Mouse (Mus musculus) left cerebral cortex, adult 8-10 months (tissue): ENCODE measurements around the gene Ces5a. TPM values are rescaled to one million over a fixed set of nuclear protein-coding genes. Genes with fewer than 3 reads are reported as not detected.
A peak's percentile ranks its signal among the peaks of the same experiment; 100 is the strongest.
"Not testable (repeated sequence)": the region's sequence is repeated elsewhere in the genome, so short reads cannot be mapped to it uniquely, and the experiment has no call there.

Experiments
- DNase-seq, 2 experiments: peaks; one replicate each; pipeline ENCODE4 v3.0.0; 2022; ENCODE audit warnings: low spot score in 2 of 2
- total RNA-seq, 4 experiments: library from RNA; stranded (reverse); gene quantifications; 2 replicates each; pipeline ENCODE4 v1.2.4; 2022

The Ces5a gene
- total RNA-seq: 1 to 10 TPM in 2 of 4 experiments, under 1 TPM in 2; 0.43 to 1.5 (median 0.98) TPM

DNA sequence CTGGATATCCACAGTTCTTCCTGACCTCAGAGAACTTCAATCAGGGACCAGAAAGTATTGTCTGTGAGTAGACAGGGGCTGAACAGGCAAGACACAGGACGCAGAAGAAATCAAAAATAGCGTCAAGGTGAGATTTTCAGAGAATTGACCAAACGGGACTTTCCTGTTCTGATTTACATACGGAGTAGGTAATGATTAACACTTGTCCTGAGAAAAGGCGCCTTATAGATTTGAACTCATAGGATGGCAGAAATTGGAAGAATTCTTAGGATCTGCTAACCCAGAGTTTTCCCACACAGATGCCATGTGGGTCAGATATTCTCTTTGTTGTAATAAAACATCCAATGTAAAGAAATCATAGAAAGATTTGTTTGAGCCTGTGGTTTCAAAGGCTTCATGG, at the start of gene Ces5a:
Gene Ces5a (minus strand): TSS at position 101 of the 400 bp plus-strand sequence.
- DNase-seq: no peak

- no peak for DNase-seq
Measured at GRCm38 (mm10) chr8:93572841-93573240, 37.2 kb upstream of the Ces5a start.

DNA sequence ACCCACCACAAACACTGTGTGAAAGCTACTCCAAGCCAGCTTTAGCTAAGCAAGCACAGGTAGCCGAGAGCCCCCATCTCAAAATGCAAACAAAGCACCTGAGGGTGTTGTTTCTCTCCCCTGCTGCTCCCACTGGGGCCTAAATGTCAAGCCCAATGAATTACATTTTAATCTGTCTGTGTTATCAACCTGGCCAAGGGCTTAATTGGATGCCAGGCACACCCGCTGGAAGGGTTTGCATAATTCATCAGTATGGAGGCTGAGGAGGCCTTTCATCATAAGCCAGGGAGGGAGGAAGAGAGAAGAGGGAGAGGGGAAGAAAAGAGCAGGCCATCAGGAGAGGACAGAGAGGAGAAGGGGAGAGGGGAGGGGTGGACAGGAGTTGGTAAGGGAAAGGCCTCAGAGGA, 36.5 kb upstream of the Ces5a start:
- no peak for DNase-seq

DNA sequence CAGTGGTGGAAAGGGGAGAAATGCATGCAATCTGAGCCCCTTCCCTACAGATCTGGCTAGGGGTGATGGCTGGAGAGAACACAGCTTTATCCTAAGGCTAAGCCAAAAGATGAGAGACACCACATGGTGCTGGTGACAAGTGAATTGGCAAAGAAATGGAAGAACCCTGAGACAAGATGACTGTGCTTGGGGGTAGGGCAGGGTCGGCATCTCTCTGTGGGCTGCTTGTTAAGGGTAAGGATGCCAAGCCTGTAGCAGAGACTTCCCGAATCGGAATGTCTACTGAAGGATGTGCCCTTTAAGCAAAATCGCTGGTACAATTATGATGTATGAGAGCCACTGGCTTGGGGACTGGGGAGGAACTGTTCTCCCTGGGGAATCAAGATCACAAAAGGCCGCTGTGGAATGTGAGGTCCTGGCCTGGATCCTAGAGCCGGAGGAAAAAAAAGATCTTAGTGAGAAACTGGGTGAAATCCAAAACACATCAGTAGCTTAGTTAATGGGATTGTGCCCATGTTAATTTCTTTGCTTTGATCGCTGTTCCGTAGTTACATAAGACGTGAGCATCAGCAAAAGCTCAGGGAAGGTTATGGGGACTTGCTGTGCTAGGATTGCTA, 35.8 kb upstream of the Ces5a start:
- peak in 1 of 2 experiments; percentile 71 for DNase-seq

DNA sequence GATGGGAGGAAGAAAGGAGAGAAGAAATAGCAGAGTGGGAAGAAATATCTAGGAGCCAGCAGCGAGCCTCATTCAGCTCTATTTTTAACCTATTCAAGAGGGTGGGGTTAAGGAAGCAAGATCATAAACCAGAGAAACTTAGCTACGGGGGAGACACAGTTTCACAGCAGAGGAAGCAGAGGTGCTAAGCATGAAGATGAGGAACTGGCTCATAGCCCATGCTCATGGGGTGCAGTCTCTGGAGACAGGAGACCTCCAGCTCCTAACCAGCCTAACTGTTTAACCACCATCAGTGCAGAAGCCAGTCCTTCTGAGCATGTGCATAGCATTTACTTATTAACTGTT, 34.5 kb upstream of the Ces5a start:
- DNase-seq: peak in 1 of 2 experiments; percentile 71

- DNase-seq: peak in 1 of 2 experiments; percentile 89
Measured at GRCm38 (mm10) chr8:93569311-93570185, 33.9 kb upstream of the Ces5a start.

DNA sequence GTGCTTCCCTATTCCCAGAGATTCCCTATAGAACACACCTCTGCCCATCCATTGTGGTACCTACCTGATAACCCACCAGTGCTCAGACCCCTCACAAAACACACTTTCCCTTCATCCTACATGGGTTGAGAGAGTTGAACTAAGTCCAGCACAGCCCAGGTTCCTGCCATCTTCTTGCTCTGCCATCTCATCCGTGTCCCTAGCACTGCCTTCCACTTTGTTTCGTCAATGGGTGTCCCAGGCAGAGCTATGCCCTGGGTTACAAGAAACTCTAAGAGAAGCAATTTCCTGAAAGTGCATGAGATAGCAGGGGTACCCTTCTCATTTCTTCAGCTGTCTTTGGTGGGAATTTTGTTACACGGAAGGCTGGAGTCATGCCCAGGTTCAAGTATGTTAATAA, 33.0 kb upstream of the Ces5a start:
- no peak for DNase-seq

DNA sequence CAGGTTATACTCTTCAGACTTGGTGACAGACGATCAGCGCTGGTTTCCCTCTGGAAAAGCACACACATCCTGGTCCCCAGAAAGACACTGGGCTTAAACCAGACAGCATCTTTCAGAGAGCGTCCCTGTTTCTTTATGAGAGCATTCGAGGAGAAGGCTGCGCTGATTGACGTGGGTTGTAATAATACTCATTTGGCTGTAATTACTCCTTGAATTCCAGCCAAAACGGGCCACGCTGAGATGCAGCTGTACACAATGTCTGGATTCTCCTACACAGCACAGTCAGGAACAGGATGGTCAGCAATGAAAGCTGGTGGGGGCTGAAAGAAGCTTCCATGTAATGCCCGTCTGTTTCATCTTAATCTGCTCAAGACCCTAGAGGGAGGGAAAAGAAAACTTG, 31.5 kb upstream of the Ces5a start:
- no peak for DNase-seq

DNA sequence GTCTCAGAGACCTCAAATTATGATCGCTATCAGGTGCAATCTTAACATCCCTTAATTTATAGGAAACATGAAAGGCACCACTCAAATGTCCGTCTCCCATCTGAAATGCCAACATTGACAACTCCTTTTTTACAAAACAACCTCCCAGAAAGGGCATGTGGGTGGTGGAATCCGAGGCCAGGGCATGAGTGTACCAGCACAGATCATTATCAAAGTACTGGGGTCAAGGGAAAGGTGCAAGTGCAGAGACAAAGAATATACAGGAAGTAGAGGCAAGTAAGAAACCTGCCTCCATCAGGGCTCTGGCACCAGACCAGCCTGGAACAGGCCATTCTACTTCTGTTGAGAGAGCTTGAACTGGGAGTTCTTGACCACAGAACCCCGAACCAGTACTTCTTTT, 29.0 kb upstream of the Ces5a start:
- DNase-seq: no peak

GRCm38 (mm10) chr8:93563551-93563950, 27.9 kb upstream of the Ces5a start:
- no peak for DNase-seq

- DNase-seq: no peak
Measured at GRCm38 (mm10) chr8:93562557-93563210, 27.1 kb upstream of the Ces5a start.

DNA sequence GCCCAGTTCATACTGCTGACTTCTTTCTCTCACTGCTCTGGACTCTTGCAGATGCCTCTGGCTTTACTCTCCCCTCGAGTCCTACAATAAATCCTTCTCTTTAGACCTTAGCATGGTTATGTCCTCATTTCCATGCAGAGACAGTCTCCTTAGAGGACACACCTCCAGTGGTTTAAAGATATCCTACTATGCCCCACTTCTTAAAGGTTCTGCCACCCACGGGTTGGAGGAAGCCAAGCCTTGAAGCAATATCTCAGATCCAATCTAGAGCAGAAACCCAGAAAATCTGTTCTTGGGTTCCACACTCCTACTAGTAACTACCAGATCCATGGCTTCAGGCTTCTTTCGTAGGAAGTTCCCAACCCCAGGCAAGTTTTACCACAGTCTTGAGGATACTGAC, 25.6 kb upstream of the Ces5a start:
- peak in 1 of 2 experiments; percentile 67 for DNase-seq

GRCm38 (mm10) chr8:93559696-93560095, 24.1 kb upstream of the Ces5a start:
- no peak for DNase-seq

DNA sequence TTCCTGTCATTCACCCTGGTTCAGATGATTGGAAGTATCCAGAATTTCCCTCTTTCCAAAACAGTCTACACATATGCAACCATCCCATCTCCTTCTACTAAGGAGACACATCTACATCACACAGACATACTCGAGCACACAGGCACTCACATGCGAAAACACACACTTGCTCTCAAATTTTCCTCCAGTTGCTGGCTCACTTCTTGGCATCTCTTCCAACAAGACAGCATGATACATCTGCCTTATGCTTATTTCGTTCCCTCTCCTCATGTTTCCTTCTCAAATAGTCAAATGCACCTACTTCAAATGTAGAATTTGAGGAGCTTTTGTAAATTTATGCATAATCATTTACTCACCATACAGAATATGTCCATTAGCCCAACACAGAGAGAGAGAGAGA, 33.0 kb downstream of the Ces5a start:
- DNase-seq: no peak

GRCm38 (mm10) chr8:93499437-93499836, 36.2 kb downstream of the Ces5a start:
- DNase-seq: no peak

GRCm38 (mm10) chr8:93495330-93495729, 40.3 kb downstream of the Ces5a start:
- peak in 1 of 2 experiments; percentile 34 for DNase-seq

- DNase-seq: no peak
Measured at GRCm38 (mm10) chr8:93488743-93489142, 46.9 kb downstream of the Ces5a start.

GRCm38 (mm10) chr8:93478211-93478610, 57.4 kb downstream of the Ces5a start:
- no peak for DNase-seq

GRCm38 (mm10) chr8:93469733-93470132, 65.9 kb downstream of the Ces5a start:
- not testable (repeated sequence) for DNase-seq

GRCm38 (mm10) chr8:93454258-93454877, 81.3 kb downstream of the Ces5a start:
- no peak for DNase-seq
